Mouse (Mus musculus): Measurements from ENCODE around the gene Cabp7. TPM values are rescaled to one million over a fixed set of nuclear protein-coding genes. Genes with fewer than 3 reads are reported as not detected.
A peak's percentile ranks its signal among the peaks of the same experiment; 100 is the strongest.

The Cabp7 gene
- total and polyA plus RNA-seq, 3 experiments, result not detected

DNA sequence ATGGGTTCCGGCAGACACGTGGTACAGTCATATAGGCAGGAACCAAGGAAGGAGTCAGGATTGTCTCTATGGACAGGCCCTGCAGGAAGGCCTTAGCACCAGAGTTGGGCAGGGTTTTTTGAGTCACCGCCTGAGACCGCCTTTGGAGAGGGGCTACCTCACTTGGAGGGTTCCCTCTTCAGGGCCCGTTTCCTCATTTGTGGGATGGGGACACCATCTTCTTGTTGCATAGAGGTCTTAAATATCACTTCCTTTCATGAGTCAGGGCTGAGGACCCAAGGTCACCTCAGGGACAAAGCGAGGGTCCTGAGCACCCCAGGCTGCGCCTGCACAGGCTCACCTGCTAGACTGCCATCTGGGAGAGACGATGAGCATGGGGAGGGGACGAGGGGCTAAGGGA is 9.9 kb upstream of the Cabp7 start:
- ATAC-seq (ENCODE audit: extremely low read depth, insufficient number of reproducible peaks, low FRiP score, poor library complexity, severe bottlenecking), result no peak

DNA sequence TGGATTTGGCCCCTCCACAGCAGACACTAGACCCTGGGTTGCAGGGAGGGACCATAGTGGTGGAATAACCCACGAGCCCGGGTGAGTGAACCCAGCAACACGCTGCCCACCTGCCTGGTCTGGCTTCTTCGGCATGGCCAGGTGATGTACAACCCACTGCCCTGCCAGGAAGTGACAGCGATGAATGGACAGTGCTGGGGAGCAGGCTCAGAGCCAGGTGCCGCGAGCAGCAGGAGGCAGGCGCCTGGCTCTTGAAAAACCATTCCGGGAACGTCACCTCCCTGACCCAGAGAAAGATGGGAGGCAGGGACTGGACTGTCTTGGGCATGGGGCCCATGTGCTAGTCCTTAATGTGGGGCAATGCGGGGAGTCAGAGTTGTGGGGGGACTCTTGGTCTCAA is 8.3 kb upstream of the Cabp7 start:
- peaks cover 3% of the 10 kb centered on the region for H3K9me3 ChIP-seq (replicated peaks)
- DNase-seq (ENCODE audit: low spot score), result no peak
- H3K27me3 ChIP-seq (ENCODE audit: insufficient read depth, low read length), result peaks cover 23% of the 10 kb centered on the region; the same call in 1 of the 2 replicates
- H3K4me1 ChIP-seq (ENCODE audit: insufficient read depth, low read depth, low read length), result no peaks in the 10 kb centered on the region
- no peak overlapping the region for H3K4me3 ChIP-seq (ENCODE audit: low read depth, low read length)
- no peaks in the 10 kb centered on the region for H3K36me3 ChIP-seq (replicated peaks)
- TF ChIP-seq POLR2AphosphoS5 (IDR thresholded peaks at IDR 0.05; ENCODE audit: insufficient replicate concordance, low read depth, low read length) (no peak), GATA1 (IDR thresholded peaks at IDR 0.05; ENCODE audit: borderline replicate concordance, low read length) (no peak), GATA2 (IDR thresholded peaks at IDR 0.05; ENCODE audit: borderline replicate concordance, low read depth, low read length) (no peak), TAL1 (conservative IDR thresholded peaks at IDR 0.05; ENCODE audit: low read depth, low read length) (no peak), CTCF (IDR thresholded peaks at IDR 0.05; ENCODE audit: low read depth, low read length) (no peak)
- ATAC-seq (ENCODE audit: extremely low read depth, insufficient number of reproducible peaks, low FRiP score, poor library complexity, severe bottlenecking), result no peak

More for the DNA sequence above, 9.9 kb upstream of the Cabp7 start:
- Histone ChIP-seq H3K4me1 (ENCODE audit: insufficient read depth, low read depth, low read length) (no peaks in the 10 kb centered on the region), H3K27me3 (ENCODE audit: insufficient read depth, low read length) (peaks cover 27% of the 10 kb centered on the region; the same call in 1 of the 2 replicates), H3K4me3 (ENCODE audit: low read depth, low read length) (no peak overlapping the region), H3K36me3 (replicated peaks) (no peaks in the 10 kb centered on the region), H3K9me3 (replicated peaks) (peaks cover 3% of the 10 kb centered on the region)
- DNase-seq (ENCODE audit: low spot score), result no peak
- TF ChIP-seq GATA2 (IDR thresholded peaks at IDR 0.05; ENCODE audit: borderline replicate concordance, low read depth, low read length), result no peak
- no peak for TF ChIP-seq GATA1 (IDR thresholded peaks at IDR 0.05; ENCODE audit: borderline replicate concordance, low read length)
- TF ChIP-seq CTCF (IDR thresholded peaks at IDR 0.05; ENCODE audit: low read depth, low read length), result no peak
- no peak for TF ChIP-seq TAL1 (conservative IDR thresholded peaks at IDR 0.05; ENCODE audit: low read depth, low read length)
- TF ChIP-seq POLR2AphosphoS5 (IDR thresholded peaks at IDR 0.05; ENCODE audit: insufficient replicate concordance, low read depth, low read length), result no peak

DNA sequence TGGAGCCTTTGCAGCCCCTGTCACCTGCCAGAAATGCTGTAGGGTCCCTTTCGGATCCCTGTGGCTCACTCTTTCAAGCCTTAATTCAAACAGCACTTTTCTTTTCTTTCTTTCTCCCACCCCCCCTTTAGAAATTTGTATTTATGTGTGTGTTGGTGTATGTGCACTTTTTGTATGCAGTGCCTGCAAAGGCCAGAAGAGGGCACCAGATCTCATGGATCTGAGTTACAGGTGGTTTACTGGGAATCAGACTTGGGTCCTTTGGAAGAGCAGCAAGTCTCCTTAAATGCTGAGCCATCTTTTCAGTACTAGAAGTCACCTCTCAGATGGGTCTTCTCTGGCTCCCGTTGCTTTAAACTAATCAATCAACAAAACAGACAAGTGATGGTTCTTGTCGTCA is 7.5 kb upstream of the Cabp7 start:
- Histone ChIP-seq H3K4me3 (ENCODE audit: low read depth, low read length) (no peak overlapping the region), H3K9me3 (replicated peaks) (peaks cover 3% of the 10 kb centered on the region), H3K36me3 (replicated peaks) (no peaks in the 10 kb centered on the region), H3K4me1 (ENCODE audit: insufficient read depth, low read depth, low read length) (no peaks in the 10 kb centered on the region), H3K27me3 (ENCODE audit: insufficient read depth, low read length) (peaks cover 29% of the 10 kb centered on the region; the same call in 1 of the 2 replicates)
- TF ChIP-seq POLR2AphosphoS5 (IDR thresholded peaks at IDR 0.05; ENCODE audit: insufficient replicate concordance, low read depth, low read length), result no peak
- no peak for DNase-seq (ENCODE audit: low spot score)
- ATAC-seq (ENCODE audit: extremely low read depth, insufficient number of reproducible peaks, low FRiP score, poor library complexity, severe bottlenecking), result no peak

DNA sequence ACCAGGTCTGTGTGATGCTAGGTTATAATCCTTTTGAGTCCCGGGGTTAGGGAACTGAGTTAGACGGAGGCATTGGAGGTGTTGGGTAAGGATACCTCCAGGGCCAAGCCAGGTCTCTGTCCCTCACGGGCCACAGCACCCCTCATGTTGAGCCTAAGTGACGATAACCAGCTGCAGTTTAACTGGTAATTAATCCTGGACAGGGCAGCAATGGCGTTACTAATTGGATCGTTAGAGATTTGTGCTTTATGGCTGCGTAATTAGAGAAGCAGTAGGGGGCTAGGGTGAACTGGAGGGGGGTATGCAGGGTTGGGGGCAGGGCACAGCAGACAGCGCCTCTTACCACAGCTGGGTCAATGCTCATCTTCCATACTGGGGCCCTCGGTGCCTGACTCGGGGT is 6.3 kb upstream of the Cabp7 start:
- H3K4me3 ChIP-seq (ENCODE audit: low read depth, low read length), result no peak overlapping the region
- peaks cover 3% of the 10 kb centered on the region for H3K9me3 ChIP-seq (replicated peaks)
- no peaks in the 10 kb centered on the region for H3K4me1 ChIP-seq (ENCODE audit: insufficient read depth, low read depth, low read length)
- H3K36me3 ChIP-seq (replicated peaks), result no peaks in the 10 kb centered on the region
- ATAC-seq (ENCODE audit: extremely low read depth, insufficient number of reproducible peaks, low FRiP score, poor library complexity, severe bottlenecking), result no peak
- peaks cover 31% of the 10 kb centered on the region; the same call in 1 of the 2 replicates for H3K27me3 ChIP-seq (ENCODE audit: insufficient read depth, low read length)
- no peak for DNase-seq (ENCODE audit: low spot score)
- no peak for TF ChIP-seq CTCF (IDR thresholded peaks at IDR 0.05; ENCODE audit: low read depth, low read length)
- TF ChIP-seq GATA1 (IDR thresholded peaks at IDR 0.05; ENCODE audit: borderline replicate concordance, low read length), result no peak
- TF ChIP-seq POLR2AphosphoS5 (IDR thresholded peaks at IDR 0.05; ENCODE audit: insufficient replicate concordance, low read depth, low read length), result no peak
- TF ChIP-seq TAL1 (conservative IDR thresholded peaks at IDR 0.05; ENCODE audit: low read depth, low read length), result no peak
- no peak for TF ChIP-seq GATA2 (IDR thresholded peaks at IDR 0.05; ENCODE audit: borderline replicate concordance, low read depth, low read length)

DNA sequence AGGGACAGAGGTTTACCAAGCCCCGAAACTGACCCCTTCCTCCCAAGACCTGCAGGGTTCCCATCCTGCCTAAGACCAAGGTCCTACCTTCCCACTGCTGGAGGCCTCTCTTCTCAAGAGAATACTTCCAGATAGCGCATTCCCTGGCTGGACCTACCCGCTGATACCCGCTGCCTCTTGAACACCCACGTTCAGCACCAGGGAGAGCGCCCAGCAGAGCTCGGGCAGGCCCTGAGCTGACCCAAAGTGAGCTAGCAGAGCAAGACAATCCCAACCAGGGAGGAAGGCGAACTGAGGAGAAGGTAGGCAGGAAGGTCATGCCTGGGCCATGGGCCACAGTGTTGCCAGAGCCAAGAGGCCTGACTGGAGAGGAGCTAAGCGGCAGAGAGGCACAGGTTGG is 3.7 kb upstream of the Cabp7 start:
- H3K27me3 ChIP-seq (ENCODE audit: insufficient read depth, low read length), result peaks cover 30% of the 10 kb centered on the region; the same call in 1 of the 2 replicates
- ATAC-seq (ENCODE audit: extremely low read depth, insufficient number of reproducible peaks, low FRiP score, poor library complexity, severe bottlenecking), result no peak

DNA sequence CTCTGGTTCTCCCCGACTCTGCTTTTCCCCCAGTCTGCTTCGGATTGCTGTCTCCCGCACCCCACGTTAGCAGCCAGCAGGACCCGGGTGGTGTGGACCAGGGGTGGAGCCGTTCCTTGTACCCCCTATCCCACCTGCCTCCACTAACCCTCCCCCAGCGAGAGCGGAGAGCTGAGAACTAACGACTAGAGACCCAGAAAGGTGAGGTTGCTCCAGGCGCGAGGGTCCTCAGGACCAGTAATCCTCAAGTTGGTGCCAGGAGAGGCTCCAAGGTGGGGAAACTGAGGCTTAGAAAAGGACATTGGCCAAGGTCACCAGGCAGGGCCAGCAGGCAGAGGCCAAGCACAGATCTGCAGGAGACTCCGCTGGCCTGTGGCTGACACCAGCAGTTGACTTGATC is 707 bp upstream of the Cabp7 start:
- Histone ChIP-seq H3K4me1 (ENCODE audit: insufficient read depth, low read depth, low read length) (no peaks in the 10 kb centered on the region), H3K9me3 (replicated peaks) (peaks cover 17% of the 10 kb centered on the region), H3K27me3 (ENCODE audit: insufficient read depth, low read length) (peaks cover 54% of the 10 kb centered on the region), H3K4me3 (ENCODE audit: low read depth, low read length) (no peak overlapping the region), H3K36me3 (replicated peaks) (no peaks in the 10 kb centered on the region)
- ATAC-seq (ENCODE audit: extremely low read depth, insufficient number of reproducible peaks, low FRiP score, poor library complexity, severe bottlenecking) (no peak), DNase-seq (ENCODE audit: low spot score) (no peak)
- TF ChIP-seq GATA2 (IDR thresholded peaks at IDR 0.05; ENCODE audit: borderline replicate concordance, low read depth, low read length) (no peak), CTCF (IDR thresholded peaks at IDR 0.05; ENCODE audit: low read depth, low read length) (no peak), GATA1 (IDR thresholded peaks at IDR 0.05; ENCODE audit: borderline replicate concordance, low read length) (no peak), POLR2AphosphoS5 (IDR thresholded peaks at IDR 0.05; ENCODE audit: insufficient replicate concordance, low read depth, low read length) (no peak), TAL1 (conservative IDR thresholded peaks at IDR 0.05; ENCODE audit: low read depth, low read length) (no peak)

More for the DNA sequence above, 3.7 kb upstream of the Cabp7 start:
- peaks cover 20% of the 10 kb centered on the region for H3K9me3 ChIP-seq (replicated peaks)
- peak; percentile 80 for DNase-seq (ENCODE audit: low spot score)
- no peak overlapping the region for H3K4me3 ChIP-seq (ENCODE audit: low read depth, low read length)
- no peaks in the 10 kb centered on the region for H3K4me1 ChIP-seq (ENCODE audit: insufficient read depth, low read depth, low read length)
- TF ChIP-seq POLR2AphosphoS5 (IDR thresholded peaks at IDR 0.05; ENCODE audit: insufficient replicate concordance, low read depth, low read length), result no peak
- no peaks in the 10 kb centered on the region for H3K36me3 ChIP-seq (replicated peaks)

DNA sequence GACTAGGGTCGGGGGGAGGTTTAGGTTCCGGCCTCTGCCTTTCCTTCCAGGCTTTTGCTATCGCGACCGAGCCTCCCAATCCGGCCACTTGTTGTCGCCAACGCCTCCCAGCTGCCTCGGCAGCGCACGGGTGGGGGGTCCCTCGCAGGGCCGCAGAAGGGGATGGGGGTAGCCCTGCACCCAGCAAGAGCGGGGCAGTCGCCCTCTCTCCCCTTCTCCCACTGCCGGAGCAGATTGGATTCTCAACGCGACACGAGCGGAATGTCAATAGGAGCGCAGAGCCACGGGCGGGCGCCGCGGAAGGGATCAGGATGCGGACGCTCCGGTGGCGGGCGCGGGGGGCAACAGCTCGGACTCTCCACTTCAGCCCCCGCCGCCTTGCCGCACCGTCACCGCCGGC is 609 bp downstream of the Cabp7 start:
- TF ChIP-seq GATA1 (IDR thresholded peaks at IDR 0.05; ENCODE audit: borderline replicate concordance, low read length) (no peak), TAL1 (conservative IDR thresholded peaks at IDR 0.05; ENCODE audit: low read depth, low read length) (no peak), GATA2 (IDR thresholded peaks at IDR 0.05; ENCODE audit: borderline replicate concordance, low read depth, low read length) (no peak), CTCF (IDR thresholded peaks at IDR 0.05; ENCODE audit: low read depth, low read length) (no peak), POLR2AphosphoS5 (IDR thresholded peaks at IDR 0.05; ENCODE audit: insufficient replicate concordance, low read depth, low read length) (no peak)
- Histone ChIP-seq H3K9me3 (replicated peaks) (peaks cover 17% of the 10 kb centered on the region), H3K4me1 (ENCODE audit: insufficient read depth, low read depth, low read length) (no peaks in the 10 kb centered on the region), H3K4me3 (ENCODE audit: low read depth, low read length) (no peak overlapping the region), H3K27me3 (ENCODE audit: insufficient read depth, low read length) (peaks cover 67% of the 10 kb centered on the region), H3K36me3 (replicated peaks) (no peaks in the 10 kb centered on the region)
- DNase-seq (ENCODE audit: low spot score) (no peak), ATAC-seq (ENCODE audit: extremely low read depth, insufficient number of reproducible peaks, low FRiP score, poor library complexity, severe bottlenecking) (no peak)

Measured in G1E (cell line).